Mouse (Mus musculus): Measurements from ENCODE around the gene Uap1. TPM values are rescaled to one million over a fixed set of nuclear protein-coding genes. Genes with fewer than 3 reads are reported as not detected.

Uap1 gene
- total RNA-seq, 2 experiments from 2014 or later, result 52.2 to 55.7 TPM

- no peak for DNase-seq (ENCODE audit: low spot score in 2 of 2)
Observed at GRCm38 (mm10) chr1:170167781-170168180, 7.0 kb downstream of the Uap1 start.

GRCm38 (mm10) chr1:170164913-170165312 is 9.8 kb downstream of the Uap1 start:
- no peak for DNase-seq (ENCODE audit: low spot score in 2 of 2)

- no peak for DNase-seq (ENCODE audit: low spot score in 2 of 2)
Observed at GRCm38 (mm10) chr1:170164053-170164614, 10.6 kb downstream of the Uap1 start.

- no peak for DNase-seq (ENCODE audit: low spot score in 2 of 2)
Observed at GRCm38 (mm10) chr1:170163398-170163943, 11.3 kb downstream of the Uap1 start.

GRCm38 (mm10) chr1:170161852-170162251 is 12.9 kb downstream of the Uap1 start:
- no peak for DNase-seq (ENCODE audit: low spot score in 2 of 2)

GRCm38 (mm10) chr1:170160397-170160938 is 14.3 kb downstream of the Uap1 start:
- DNase-seq (ENCODE audit: low spot score in 2 of 2), result no peak

GRCm38 (mm10) chr1:170159707-170160106 is 15.1 kb downstream of the Uap1 start:
- no peak for DNase-seq (ENCODE audit: low spot score in 2 of 2)

GRCm38 (mm10) chr1:170155761-170156160 is 19.0 kb downstream of the Uap1 start:
- DNase-seq (ENCODE audit: low spot score in 2 of 2), result no peak

- no peak for DNase-seq (ENCODE audit: low spot score in 2 of 2)
Observed at GRCm38 (mm10) chr1:170155298-170155697, 19.5 kb downstream of the Uap1 start.

- no peak for DNase-seq (ENCODE audit: low spot score in 2 of 2)
Observed at GRCm38 (mm10) chr1:170153986-170154385, 20.8 kb downstream of the Uap1 start.

GRCm38 (mm10) chr1:170152552-170152951 is 22.2 kb downstream of the Uap1 start:
- DNase-seq (ENCODE audit: low spot score in 2 of 2), result no peak

- no peak for DNase-seq (ENCODE audit: low spot score in 2 of 2)
Observed at GRCm38 (mm10) chr1:170150870-170151269, 23.9 kb downstream of the Uap1 start.

- DNase-seq (ENCODE audit: low spot score in 2 of 2), result no peak
Observed at GRCm38 (mm10) chr1:170149756-170150155, 25.0 kb downstream of the Uap1 start.

GRCm38 (mm10) chr1:170148536-170148935 is 26.2 kb downstream of the Uap1 start:
- no peak for DNase-seq (ENCODE audit: low spot score in 2 of 2)

- DNase-seq (ENCODE audit: low spot score in 2 of 2), result no peak
Observed at GRCm38 (mm10) chr1:170147651-170148448, 26.9 kb downstream of the Uap1 start.

- DNase-seq (ENCODE audit: low spot score in 2 of 2), result no peak
Observed at GRCm38 (mm10) chr1:170145606-170146005, 29.2 kb downstream of the Uap1 start.

- no peak for DNase-seq (ENCODE audit: low spot score in 2 of 2)
Observed at GRCm38 (mm10) chr1:170142256-170142871, 32.4 kb downstream of the Uap1 start.

- DNase-seq (ENCODE audit: low spot score in 2 of 2), result no peak
Observed at GRCm38 (mm10) chr1:170141626-170142025, 33.1 kb downstream of the Uap1 start.

GRCm38 (mm10) chr1:170136351-170137009 is 38.3 kb downstream of the Uap1 start:
- DNase-seq (ENCODE audit: low spot score in 2 of 2), result peak; percentile 58 to 79

GRCm38 (mm10) chr1:170134264-170134663 is 40.5 kb downstream of the Uap1 start:
- DNase-seq (ENCODE audit: low spot score in 2 of 2), result no peak

- DNase-seq (ENCODE audit: low spot score in 2 of 2), result no peak
Observed at GRCm38 (mm10) chr1:170130962-170131361, 43.8 kb downstream of the Uap1 start.

Measured in layer of hippocampus, adult 18-20 months (tissue).